Mouse (Mus musculus): ENCODE measurements around the gene Gid8.

DNA sequence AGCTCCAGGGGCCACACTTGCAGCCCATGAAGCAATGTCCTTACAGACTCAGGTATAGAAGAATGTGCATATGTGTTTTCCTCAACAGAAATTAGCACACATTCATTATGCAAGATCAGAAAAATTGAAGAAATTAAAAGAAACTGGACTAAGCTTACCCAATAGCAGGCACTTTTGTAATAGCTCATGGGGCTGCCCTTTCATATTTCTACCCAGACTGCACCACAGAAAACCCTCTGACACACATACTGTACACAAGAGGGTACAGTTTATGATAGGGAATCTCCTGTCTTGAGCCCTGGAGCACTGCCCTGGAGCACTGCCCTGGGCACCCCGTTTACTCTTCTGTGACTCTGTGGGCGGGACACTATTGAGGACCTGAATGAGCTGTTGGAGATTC, 28.1 kb downstream of the Gid8 start:
- TF ChIP-seq EP300 (IDR thresholded peaks at IDR 0.05) (no peak), CTCF (IDR thresholded peaks at IDR 0.05) (no peak)

Data from lung, postnatal 0 days (tissue).